Mouse (Mus musculus) hindbrain, embryonic 11.5 days (tissue): ENCODE data around the gene Pax5. TPM values are rescaled to one million over a fixed set of nuclear protein-coding genes. Genes with fewer than 3 reads are reported as not detected.

Experiments
- ATAC-seq: fragments of 200-750 bp; cut with Nextera tagmentation; 2 replicates; pipeline ENCODE4 v1.8.0; 2017; ENCODE audit warnings: mild to moderate bottlenecking, moderate TSS enrichment, moderate library complexity; ENCODE audit not compliant: low FRiP score
- DNase-seq: peaks from one replicate; pipeline ENCODE4 v3.0.0-alpha.2; 2015; ENCODE audit warnings: low spot score
- H3K27ac ChIP-seq: fragments of 300-500 bp; sonication (generic); 2 replicates; pipeline ENCODE4 v1.5.1; 2014; ENCODE audit warnings: mild to moderate bottlenecking, low read depth, low read length
- H3K27me3 ChIP-seq: fragments of 300-500 bp; sonication (generic); 2 replicates; pipeline ENCODE4 v1.6.1; 2014; ENCODE audit warnings: mild to moderate bottlenecking, low read length, moderate library complexity, mixed read lengths; ENCODE audit not compliant: control insufficient read depth, insufficient read depth
- H3K36me3 ChIP-seq: fragments of 300-500 bp; sonication (generic); 2 replicates; pipeline ENCODE4 v1.6.1; 2014; ENCODE audit warnings: mild to moderate bottlenecking, low read length, moderate library complexity, mixed read lengths; ENCODE audit not compliant: control insufficient read depth, insufficient read depth
- H3K4me1 ChIP-seq: fragments of 300-500 bp; sonication (generic); replicated peaks from 2 replicates; pipeline ENCODE4 v1.6.1; 2014; ENCODE audit warnings: low read length, mixed read lengths; ENCODE audit not compliant: control insufficient read depth, insufficient read depth
- H3K4me2 ChIP-seq: fragments of 300-500 bp; sonication (generic); replicated peaks from 2 replicates; pipeline ENCODE4 v1.6.1; 2014; ENCODE audit warnings: mild to moderate bottlenecking, low read depth, low read length
- H3K4me3 ChIP-seq: fragments of 300-500 bp; sonication (generic); 2 replicates; pipeline ENCODE4 v1.5.1; 2014; ENCODE audit warnings: low read depth, low read length
- H3K9ac ChIP-seq: fragments of 300-500 bp; sonication (generic); 2 replicates; pipeline ENCODE4 v1.6.1; 2014; ENCODE audit warnings: low read depth, low read length
- H3K9me3 ChIP-seq: fragments of 300-500 bp; sonication (generic); 2 replicates; pipeline ENCODE4 v1.6.1; 2016; ENCODE audit warnings: low read length; ENCODE audit not compliant: control insufficient read depth
- WGBS: fragments of 180-500 bp; shearing (Covaris S2); extraction: QIAGEN DNeasy Blood & Tissue Kit; methylation state at CpG from one replicate; pipeline ENCODE4 v1.1.7; 2014; 5-methylcytosine and 5-hydroxymethylcytosine counted together
- polyA plus RNA-seq: library from polyadenylated mRNA; unstranded; fragments of >200 nt; fragmentation: Nextera tagmentation; extraction: Ambion mirVana; gene quantifications from 2 replicates; pipeline ENCODE4 v1.2.1, GENCODE M21; 2014

Gene Pax5
- polyA plus RNA-seq, 1 experiment from 2014 or later, result 4.8 TPM

GRCm38 (mm10) chr4:44576786-44577185 is 133.5 kb downstream of the Pax5 start:
- H3K36me3 ChIP-seq, result no peaks in the 10 kb centered on the region
- H3K4me2 ChIP-seq, result no peak overlapping the region
- no peak overlapping the region for H3K27ac ChIP-seq
- 33% methylated on average over 5 of the region's 5 CpGs for WGBS
- H3K9me3 ChIP-seq, result no peaks in the 10 kb centered on the region
- DNase-seq (no peak), ATAC-seq (no peak)
- no peaks in the 10 kb centered on the region for H3K27me3 ChIP-seq
- H3K4me1 ChIP-seq, result no peaks in the 10 kb centered on the region
- no peak overlapping the region for H3K9ac ChIP-seq
- H3K4me3 ChIP-seq, result no peak overlapping the region

- Histone ChIP-seq H3K27ac (no peak overlapping the region), H3K9ac (no peak overlapping the region), H3K27me3 (no peaks in the 10 kb centered on the region), H3K36me3 (no peaks in the 10 kb centered on the region), H3K4me3 (no peak overlapping the region), H3K4me2 (no peak overlapping the region), H3K9me3 (no peaks in the 10 kb centered on the region), H3K4me1 (no peaks in the 10 kb centered on the region)
- 86% methylated on average over 5 of the region's 5 CpGs for WGBS
- ATAC-seq (no peak), DNase-seq (no peak)
Observed at GRCm38 (mm10) chr4:44573017-44573416, 137.3 kb downstream of the Pax5 start.

GRCm38 (mm10) chr4:44572373-44572772 is 137.9 kb downstream of the Pax5 start:
- no peak overlapping the region for H3K4me2 ChIP-seq
- no peak overlapping the region for H3K27ac ChIP-seq
- DNase-seq, result no peak
- WGBS, result 78% methylated on average over 5 of the region's 5 CpGs
- no peaks in the 10 kb centered on the region for H3K27me3 ChIP-seq
- H3K4me3 ChIP-seq, result no peak overlapping the region
- no peak for ATAC-seq
- no peaks in the 10 kb centered on the region for H3K9me3 ChIP-seq
- no peak overlapping the region for H3K9ac ChIP-seq
- no peaks in the 10 kb centered on the region for H3K4me1 ChIP-seq
- no peaks in the 10 kb centered on the region for H3K36me3 ChIP-seq

- H3K4me2 ChIP-seq, result no peak overlapping the region
- H3K9me3 ChIP-seq, result no peaks in the 10 kb centered on the region
- WGBS, result 88% methylated on average over 10 of the region's 10 CpGs
- H3K27me3 ChIP-seq, result 0 out of 2 replicates have a peak, but pooled peaks cover 3% of the 10 kb centered on the region
- ATAC-seq (no peak), DNase-seq (no peak)
- H3K27ac ChIP-seq, result no peak overlapping the region
- H3K4me3 ChIP-seq, result no peak overlapping the region
- H3K4me1 ChIP-seq, result no peaks in the 10 kb centered on the region
- H3K36me3 ChIP-seq, result no peaks in the 10 kb centered on the region
- no peak overlapping the region for H3K9ac ChIP-seq
Observed at GRCm38 (mm10) chr4:44569138-44569537, 141.1 kb downstream of the Pax5 start.

- peaks cover 6% of the 10 kb centered on the region; the same call in 1 of the 2 replicates for H3K27me3 ChIP-seq
- no peak overlapping the region for H3K9ac ChIP-seq
- no peak for ATAC-seq
- H3K4me3 ChIP-seq, result no peak overlapping the region
- no peak overlapping the region for H3K4me2 ChIP-seq
- no peaks in the 10 kb centered on the region for H3K36me3 ChIP-seq
- no peak overlapping the region for H3K27ac ChIP-seq
- no peak for DNase-seq
- H3K4me1 ChIP-seq, result no peaks in the 10 kb centered on the region
- WGBS, result 85% methylated on average over 10 of the region's 10 CpGs
- no peaks in the 10 kb centered on the region for H3K9me3 ChIP-seq
Observed at GRCm38 (mm10) chr4:44568666-44569065, 141.6 kb downstream of the Pax5 start.

- Histone ChIP-seq H3K36me3 (no peaks in the 10 kb centered on the region), H3K4me2 (no peak overlapping the region), H3K9ac (no peak overlapping the region), H3K4me3 (no peak overlapping the region), H3K27ac (no peak overlapping the region), H3K9me3 (no peaks in the 10 kb centered on the region), H3K4me1 (0 out of 2 replicates have a peak, but pooled peaks cover 4% of the 10 kb centered on the region), H3K27me3 (peaks cover 14% of the 10 kb centered on the region; the same call in 1 of the 2 replicates)
- DNase-seq, result no peak
- 81% methylated on average over 8 of the region's 8 CpGs for WGBS
- ATAC-seq, result no peak
Observed at GRCm38 (mm10) chr4:44566401-44566800, 143.9 kb downstream of the Pax5 start.

GRCm38 (mm10) chr4:44565126-44566082 is 144.9 kb downstream of the Pax5 start:
- Histone ChIP-seq H3K4me1 (peaks cover 4% of the 10 kb centered on the region; the same call in 1 of the 2 replicates), H3K27me3 (peaks cover 14% of the 10 kb centered on the region; the same call in 1 of the 2 replicates), H3K27ac (no peak overlapping the region), H3K9ac (no peak overlapping the region), H3K4me2 (no peak overlapping the region), H3K36me3 (no peaks in the 10 kb centered on the region), H3K9me3 (no peaks in the 10 kb centered on the region), H3K4me3 (no peak overlapping the region)
- ATAC-seq (no peak), DNase-seq (no peak)
- 86% methylated on average over 12 of the region's 12 CpGs for WGBS

- WGBS, result 7% methylated on average over 10 of the region's 10 CpGs
- H3K27me3 ChIP-seq, result peaks cover 14% of the 10 kb centered on the region; the same call in 1 of the 2 replicates
- ATAC-seq (no peak; the same call in 1 of the 2 replicates), DNase-seq (peak; percentile 85)
- H3K4me2 ChIP-seq, result no peak overlapping the region
- H3K27ac ChIP-seq, result no peak overlapping the region
- H3K4me1 ChIP-seq, result peaks cover 4% of the 10 kb centered on the region; the same call in 1 of the 2 replicates
- no peak overlapping the region for H3K9ac ChIP-seq
- H3K4me3 ChIP-seq, result no peak overlapping the region
- no peaks in the 10 kb centered on the region for H3K36me3 ChIP-seq
- H3K9me3 ChIP-seq, result no peaks in the 10 kb centered on the region
Observed at GRCm38 (mm10) chr4:44564602-44565001, 145.7 kb downstream of the Pax5 start.
